Mouse (Mus musculus): ENCODE data around the gene Bbip1. TPM values are rescaled to one million over a fixed set of nuclear protein-coding genes. Genes with fewer than 3 reads are reported as not detected.
"Not testable (repeated sequence)": the region's sequence is repeated elsewhere in the genome, so short reads cannot be mapped to it uniquely, and the experiment has no call there.

Gene Bbip1
- polyA plus RNA-seq, 1 experiment from 2014 or later, result 143 TPM

GRCm38 (mm10) chr19:53957513-53957912 is 13.1 kb upstream of the Bbip1 start:
- H3K4me3 ChIP-seq, result no peak overlapping the region
- H3K27ac ChIP-seq (replicated peaks), result no peak overlapping the region
- ATAC-seq (ENCODE audit: low read depth), result no peak
- H3K27me3 ChIP-seq, result no peaks in the 10 kb centered on the region
- H3K9me3 ChIP-seq, result no peaks in the 10 kb centered on the region
- no peak overlapping the region for H3K4me2 ChIP-seq
- WGBS, result 94% methylated on average over 2 of the region's 2 CpGs
- no peak overlapping the region for H3K9ac ChIP-seq
- H3K4me1 ChIP-seq (replicated peaks), result peaks cover 4% of the 10 kb centered on the region; the same call in 1 of the 2 replicates
- no peaks in the 10 kb centered on the region for H3K36me3 ChIP-seq

DNA sequence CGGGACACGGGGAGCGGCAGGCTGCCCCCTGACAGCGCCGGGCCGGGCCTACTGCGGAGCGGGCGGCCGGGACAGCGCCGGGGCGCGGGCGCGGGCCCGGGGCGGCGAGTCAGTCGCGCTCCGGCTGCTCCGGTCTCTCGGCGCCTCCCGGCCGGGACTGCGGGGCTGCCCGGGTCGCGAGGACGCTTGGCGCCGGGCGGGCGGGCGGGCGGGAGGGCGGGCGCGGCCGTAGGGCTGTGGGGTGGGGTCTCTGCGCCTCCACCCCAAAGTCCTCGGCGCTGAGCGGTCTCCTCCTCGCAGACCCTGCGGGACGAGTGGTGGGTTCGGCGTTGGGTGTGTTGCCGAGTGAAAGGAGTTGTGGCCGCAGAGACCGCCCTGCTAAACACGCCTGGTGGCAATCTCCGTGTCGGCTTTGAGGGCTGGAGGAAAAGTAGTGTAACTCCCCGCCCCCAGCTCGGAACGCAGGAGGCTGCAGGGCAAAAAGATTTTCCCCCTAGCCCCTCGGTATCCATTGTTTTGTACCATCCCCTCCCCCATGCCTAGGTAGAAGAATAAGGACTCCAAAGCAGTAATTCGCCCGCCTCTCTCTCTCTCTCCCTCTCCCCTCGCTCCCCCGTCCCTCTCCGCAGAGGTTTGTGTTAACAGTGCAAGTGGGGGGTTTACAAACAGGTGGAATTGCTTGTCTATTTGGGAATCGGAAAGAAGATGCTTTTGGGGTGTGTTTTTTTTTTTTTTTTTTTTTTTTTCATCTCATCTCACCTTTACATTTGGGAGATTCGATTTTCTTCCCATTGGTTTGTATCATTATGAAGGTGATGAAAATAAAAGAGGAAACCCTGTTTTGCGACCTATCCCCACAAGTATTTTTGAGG is 980 bp upstream of the Bbip1 start:
- WGBS, result under 1% methylated on average over 29 of the region's 69 CpGs
- Histone ChIP-seq H3K27ac (replicated peaks) (peak overlapping the region; percentile 97), H3K4me3 (peak overlapping the region; percentile 95), H3K4me2 (peak overlapping the region; percentile 68), H3K36me3 (no peaks in the 10 kb centered on the region), H3K4me1 (replicated peaks) (peaks cover 31% of the 10 kb centered on the region), H3K9me3 (no peaks in the 10 kb centered on the region), H3K27me3 (no peaks in the 10 kb centered on the region), H3K9ac (peak overlapping the region; percentile 98)
- ATAC-seq (ENCODE audit: low read depth), result peak; percentile 13

DNA sequence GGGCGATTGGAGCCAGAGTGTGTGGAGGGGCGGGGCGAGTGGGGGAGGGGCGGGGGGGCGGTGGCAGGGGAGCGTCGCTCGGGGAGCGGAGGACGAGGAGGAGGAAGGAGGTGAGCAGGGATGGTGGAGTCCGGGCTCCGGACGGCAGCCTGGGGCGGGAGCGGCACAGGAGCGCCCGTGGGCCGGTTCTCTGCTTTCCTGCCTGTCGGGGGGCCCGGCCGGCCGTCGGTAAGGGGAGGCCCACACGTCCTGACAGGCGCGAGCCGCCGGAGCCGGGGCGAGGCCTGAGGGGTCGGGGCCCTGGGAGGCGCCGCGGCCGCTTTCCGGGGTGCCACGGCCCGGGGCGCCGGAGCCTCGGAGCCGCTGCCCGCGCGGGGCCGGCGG is 351 bp upstream of the Bbip1 start:
- peaks cover 31% of the 10 kb centered on the region for H3K4me1 ChIP-seq (replicated peaks)
- H3K36me3 ChIP-seq, result peaks cover under 1% of the 10 kb centered on the region; the same call in 1 of the 2 replicates
- no peaks in the 10 kb centered on the region for H3K27me3 ChIP-seq
- no peaks in the 10 kb centered on the region for H3K9me3 ChIP-seq
- peak overlapping the region; percentile 98 for H3K9ac ChIP-seq
- H3K4me2 ChIP-seq, result peak overlapping the region; percentile 68
- WGBS, result 0% methylated on average over 39 of the region's 47 CpGs
- peak overlapping the region; percentile 97 for H3K27ac ChIP-seq (replicated peaks)
- no peak; the same call in 1 of the 2 replicates for ATAC-seq (ENCODE audit: low read depth)
- H3K4me3 ChIP-seq, result peak overlapping the region; percentile 95

GRCm38 (mm10) chr19:53942342-53942741 is 2.1 kb downstream of the Bbip1 start:
- Histone ChIP-seq H3K36me3 (peaks cover 19% of the 10 kb centered on the region), H3K4me3 (peak overlapping the region; percentile 95; the same call in 1 of the 2 replicates), H3K9me3 (no peaks in the 10 kb centered on the region), H3K4me2 (peak overlapping the region; percentile 59; the same call in 1 of the 2 replicates), H3K27me3 (no peaks in the 10 kb centered on the region), H3K9ac (peak overlapping the region; percentile 52; the same call in 1 of the 2 replicates), H3K4me1 (replicated peaks) (peaks cover 26% of the 10 kb centered on the region), H3K27ac (replicated peaks) (no peak overlapping the region)
- no peak for ATAC-seq (ENCODE audit: low read depth)
- WGBS, result 98% methylated on average over 2 of the region's 2 CpGs

DNA sequence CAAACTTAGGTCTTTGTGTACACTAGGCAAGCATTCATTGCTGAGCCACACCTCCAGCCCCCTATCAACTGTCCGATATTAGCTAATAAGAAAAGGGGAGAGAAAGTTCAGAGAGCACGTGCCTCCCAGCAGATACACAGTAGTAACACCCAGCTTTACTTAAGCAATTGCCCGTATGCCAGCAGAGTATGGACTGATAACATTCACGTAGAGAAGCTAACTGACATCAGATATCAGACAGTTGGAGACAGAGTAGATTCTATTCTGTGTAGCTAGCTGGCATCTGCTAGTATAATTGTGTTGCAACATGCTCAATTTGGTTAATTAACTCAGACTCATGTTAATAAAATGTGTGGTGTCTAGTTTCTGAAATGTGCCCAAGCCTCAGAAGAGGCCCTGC is 3.3 kb downstream of the Bbip1 start:
- Histone ChIP-seq H3K4me1 (replicated peaks) (peaks cover 18% of the 10 kb centered on the region), H3K27ac (replicated peaks) (no peak overlapping the region), H3K9me3 (no peaks in the 10 kb centered on the region), H3K4me3 (no peak overlapping the region), H3K9ac (no peak overlapping the region), H3K27me3 (no peaks in the 10 kb centered on the region), H3K36me3 (peaks cover 25% of the 10 kb centered on the region), H3K4me2 (no peak overlapping the region)
- no peak for ATAC-seq (ENCODE audit: low read depth)
- 88% methylated on average over 4 of the region's 4 CpGs for WGBS

DNA sequence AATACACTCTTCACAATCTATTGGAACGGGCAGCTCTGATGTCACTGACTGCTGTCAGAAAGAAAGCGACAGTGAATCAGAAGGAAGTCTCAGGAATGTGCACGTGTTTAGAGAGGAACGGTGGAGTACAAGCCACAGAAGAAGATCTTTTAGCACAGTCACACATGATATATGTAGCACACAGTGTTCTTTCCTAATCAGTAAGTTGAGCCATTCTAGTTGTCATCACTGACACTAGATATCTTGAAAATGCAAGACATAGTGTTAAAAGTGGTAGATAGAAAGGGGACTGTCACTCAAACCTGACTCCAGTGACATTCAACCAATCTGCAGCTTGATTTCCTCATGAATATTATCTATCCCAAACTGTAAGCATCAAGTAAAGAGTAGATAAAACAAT is 5.0 kb downstream of the Bbip1 start:
- no peak overlapping the region for H3K9ac ChIP-seq
- H3K9me3 ChIP-seq, result no peaks in the 10 kb centered on the region
- peaks cover 25% of the 10 kb centered on the region for H3K36me3 ChIP-seq
- H3K27ac ChIP-seq (replicated peaks), result no peak overlapping the region
- WGBS, result 92% methylated on average over 4 of the region's 4 CpGs
- H3K27me3 ChIP-seq, result no peaks in the 10 kb centered on the region
- no peak for ATAC-seq (ENCODE audit: low read depth)
- H3K4me1 ChIP-seq (replicated peaks), result peaks cover 13% of the 10 kb centered on the region
- no peak overlapping the region for H3K4me3 ChIP-seq
- H3K4me2 ChIP-seq, result no peak overlapping the region

DNA sequence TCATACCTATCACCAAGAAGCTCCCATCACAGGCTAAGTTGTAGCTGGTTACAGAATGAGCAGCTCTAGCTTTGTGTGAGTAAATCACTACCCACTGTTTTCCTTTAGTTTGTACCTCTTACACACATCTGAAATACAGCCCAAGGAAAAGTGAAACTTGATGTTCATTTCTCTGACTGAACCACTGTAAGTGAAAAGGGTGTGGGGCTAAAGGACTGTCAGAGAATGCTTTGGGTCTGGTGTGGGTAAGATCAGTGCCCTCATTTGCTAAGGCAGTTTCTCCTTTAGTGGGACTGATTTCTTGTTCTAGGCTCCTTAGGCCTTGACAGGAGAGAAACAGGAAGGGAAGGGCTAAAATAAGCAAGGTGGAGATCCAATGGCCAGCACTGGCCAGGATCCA is 10.4 kb downstream of the Bbip1 start:
- Histone ChIP-seq H3K27me3 (no peaks in the 10 kb centered on the region), H3K4me2 (no peak overlapping the region), H3K4me1 (replicated peaks) (no peaks in the 10 kb centered on the region), H3K9me3 (no peaks in the 10 kb centered on the region), H3K9ac (no peak overlapping the region), H3K4me3 (no peak overlapping the region), H3K36me3 (peaks cover 56% of the 10 kb centered on the region), H3K27ac (replicated peaks) (no peak overlapping the region)
- no peak for ATAC-seq (ENCODE audit: low read depth)

GRCm38 (mm10) chr19:53933050-53933449 is 11.4 kb downstream of the Bbip1 start:
- ATAC-seq (ENCODE audit: low read depth), result no peak
- Histone ChIP-seq H3K9me3 (no peaks in the 10 kb centered on the region), H3K4me1 (replicated peaks) (no peaks in the 10 kb centered on the region), H3K27ac (replicated peaks) (no peak overlapping the region), H3K9ac (no peak overlapping the region), H3K4me3 (no peak overlapping the region), H3K27me3 (no peaks in the 10 kb centered on the region), H3K36me3 (peaks cover 53% of the 10 kb centered on the region), H3K4me2 (no peak overlapping the region)

GRCm38 (mm10) chr19:53929218-53929617 is 15.2 kb downstream of the Bbip1 start:
- no peak overlapping the region for H3K4me2 ChIP-seq
- no peak overlapping the region for H3K4me3 ChIP-seq
- H3K36me3 ChIP-seq, result peaks cover 60% of the 10 kb centered on the region
- 92% methylated on average over 3 of the region's 3 CpGs for WGBS
- H3K9me3 ChIP-seq, result no peaks in the 10 kb centered on the region
- no peak overlapping the region for H3K27ac ChIP-seq (replicated peaks)
- H3K27me3 ChIP-seq, result no peaks in the 10 kb centered on the region
- no peaks in the 10 kb centered on the region for H3K4me1 ChIP-seq (replicated peaks)
- H3K9ac ChIP-seq, result no peak overlapping the region
- no peak for ATAC-seq (ENCODE audit: low read depth)

GRCm38 (mm10) chr19:53926705-53927104 is 17.7 kb downstream of the Bbip1 start:
- Histone ChIP-seq H3K27ac (replicated peaks) (no peak overlapping the region), H3K9ac (no peak overlapping the region), H3K27me3 (no peaks in the 10 kb centered on the region), H3K4me1 (replicated peaks) (no peaks in the 10 kb centered on the region), H3K36me3 (peaks cover 62% of the 10 kb centered on the region), H3K4me3 (no peak overlapping the region), H3K4me2 (no peak overlapping the region), H3K9me3 (no peaks in the 10 kb centered on the region)
- 98% methylated on average over 1 of the region's 1 CpGs for WGBS
- ATAC-seq (ENCODE audit: low read depth), result no peak

- Histone ChIP-seq H3K4me3 (no peak overlapping the region), H3K9ac (no peak overlapping the region), H3K4me2 (no peak overlapping the region), H3K27ac (replicated peaks) (no peak overlapping the region), H3K36me3 (peaks cover 61% of the 10 kb centered on the region), H3K9me3 (no peaks in the 10 kb centered on the region), H3K4me1 (replicated peaks) (no peaks in the 10 kb centered on the region), H3K27me3 (no peaks in the 10 kb centered on the region)
- WGBS, result 90% methylated on average over 2 of the region's 2 CpGs
- ATAC-seq (ENCODE audit: low read depth), result no peak
These were observed 19.1 kb downstream of the Bbip1 start for GRCm38 (mm10) chr19:53925338-53925751.

GRCm38 (mm10) chr19:53921996-53922395 is 22.4 kb downstream of the Bbip1 start:
- H3K4me3 ChIP-seq; H3K9me3 ChIP-seq; H3K27ac ChIP-seq (replicated peaks); H3K9ac ChIP-seq; H3K27me3 ChIP-seq; ATAC-seq (ENCODE audit: low read depth); H3K4me2 ChIP-seq; H3K4me1 ChIP-seq (replicated peaks): not testable (repeated sequence)
- 95% methylated on average over 3 of the region's 3 CpGs for WGBS
- peaks cover 70% of the 10 kb centered on the region for H3K36me3 ChIP-seq

GRCm38 (mm10) chr19:53919541-53919940 is 24.9 kb downstream of the Bbip1 start:
- H3K27me3 ChIP-seq, result no peaks in the 10 kb centered on the region
- H3K9me3 ChIP-seq, result no peaks in the 10 kb centered on the region
- no peak overlapping the region for H3K4me2 ChIP-seq
- WGBS, result 90% methylated on average over 10 of the region's 10 CpGs
- no peak for ATAC-seq (ENCODE audit: low read depth)
- H3K9ac ChIP-seq, result no peak overlapping the region
- no peaks in the 10 kb centered on the region for H3K4me1 ChIP-seq (replicated peaks)
- H3K4me3 ChIP-seq, result no peak overlapping the region
- H3K27ac ChIP-seq (replicated peaks), result no peak overlapping the region
- peaks cover 84% of the 10 kb centered on the region for H3K36me3 ChIP-seq
